Mouse (Mus musculus): ENCODE measurements at regions not wholly inside any gene's neighbourhood (a gene's known extent, or its start where the extent isn't known, plus 50 kb on each side); places are given as distances from the start of the nearest gene placed in this dataset.

- in situ Hi-C loops (cut with MboI, MseI) = no loop called here
Measured at GRCm38 (mm10) chr3:14952169-14952729, 66.2 kb downstream of the Car2 start.

GRCm38 (mm10) chr3:14952951-14953350, 66.9 kb downstream of the Car2 start:
- in situ Hi-C loops (cut with MboI, MseI) = no loop called here

GRCm38 (mm10) chr3:14957481-14957880, 71.4 kb downstream of the Car2 start:
- in situ Hi-C loops (cut with MboI, MseI) = no loop called here

GRCm38 (mm10) chr3:14958277-14958676, 72.2 kb downstream of the Car2 start:
- in situ Hi-C loops (cut with MboI, MseI) = no loop called here

GRCm38 (mm10) chr3:14959586-14959985, 73.5 kb downstream of the Car2 start:
- in situ Hi-C loops (cut with MboI, MseI) = no loop called here

GRCm38 (mm10) chr3:14964795-14965194, 78.7 kb downstream of the Car2 start:
- in situ Hi-C loops (cut with MboI, MseI) = no loop called here

GRCm38 (mm10) chr3:14965438-14966044, 79.5 kb downstream of the Car2 start:
- in situ Hi-C loops (cut with MboI, MseI) = no loop called here

GRCm38 (mm10) chr3:14967235-14967634, 81.2 kb downstream of the Car2 start:
- in situ Hi-C loops (cut with MboI, MseI) = no loop called here

- in situ Hi-C loops (cut with MboI, MseI) = no loop called here
Measured at GRCm38 (mm10) chr3:14968345-14968744, 82.3 kb downstream of the Car2 start.

GRCm38 (mm10) chr3:14969698-14970097, 83.6 kb downstream of the Car2 start:
- in situ Hi-C loops (cut with MboI, MseI) = no loop called here

GRCm38 (mm10) chr3:14971647-14972046, 85.6 kb downstream of the Car2 start:
- in situ Hi-C loops (cut with MboI, MseI) = no loop called here

GRCm38 (mm10) chr3:14974758-14975157, 88.7 kb downstream of the Car2 start:
- in situ Hi-C loops (cut with MboI, MseI) = no loop called here

- in situ Hi-C loops (cut with MboI, MseI) = no loop called here
Measured at GRCm38 (mm10) chr3:14975203-14975602, 89.1 kb downstream of the Car2 start.

- in situ Hi-C loops (cut with MboI, MseI) = no loop called here
Measured at GRCm38 (mm10) chr3:14979116-14979613, 93.1 kb downstream of the Car2 start.

GRCm38 (mm10) chr3:14989635-14990034, 103.6 kb downstream of the Car2 start:
- in situ Hi-C loops (cut with MboI, MseI) = no loop called here

GRCm38 (mm10) chr3:14993936-14994335, 107.9 kb downstream of the Car2 start:
- in situ Hi-C loops (cut with MboI, MseI) = no loop called here

- in situ Hi-C loops (cut with MboI, MseI) = loop anchor here (5.0 kb wide), 1 partner anchor 200 kb away; no protein-coding TSS in a partner anchor
Measured at GRCm38 (mm10) chr3:14997241-14997640, 111.2 kb downstream of the Car2 start.

GRCm38 (mm10) chr3:14998521-14998920, 112.4 kb downstream of the Car2 start:
- in situ Hi-C loops (cut with MboI, MseI) = loop anchor here (5.0 kb wide), 1 partner anchor 199 kb away; no protein-coding TSS in a partner anchor

- in situ Hi-C loops (cut with MboI, MseI) = loop anchor here (5.0 kb wide), 1 partner anchor 198 kb away; no protein-coding TSS in a partner anchor
Measured at GRCm38 (mm10) chr3:14999411-14999810, 113.3 kb downstream of the Car2 start.

- in situ Hi-C loops (cut with MboI, MseI) = loop anchor here (5.0 kb wide), 1 partner anchor 197 kb away; no protein-coding TSS in a partner anchor
Measured at GRCm38 (mm10) chr3:14999914-15000313, 113.8 kb downstream of the Car2 start.

GRCm38 (mm10) chr3:15000657-15001056, 114.6 kb downstream of the Car2 start:
- in situ Hi-C loops (cut with MboI, MseI) = no loop called here

GRCm38 (mm10) chr3:15007821-15008220, 121.7 kb downstream of the Car2 start:
- in situ Hi-C loops (cut with MboI, MseI) = no loop called here

GRCm38 (mm10) chr3:15008501-15008900, 122.4 kb downstream of the Car2 start:
- in situ Hi-C loops (cut with MboI, MseI) = no loop called here

All from T-helper 2 cell (primary cell).